Mouse (Mus musculus) cerebellum, adult (tissue): Measurements from ENCODE around the gene Ascc2.
"Not testable (repeated sequence)": the region's sequence is repeated elsewhere in the genome, so short reads cannot be mapped to it uniquely, and the experiment has no call there.

Source experiments
- ATAC-seq: cut with Nextera tagmentation; 2 replicates; pipeline ENCODE4 v1.9.2; 2017; ENCODE audit warnings: mild to moderate bottlenecking, moderate library complexity, mixed read lengths; ENCODE audit not compliant: insufficient number of reproducible peaks, low FRiP score, low TSS enrichment

Gene Ascc2

DNA sequence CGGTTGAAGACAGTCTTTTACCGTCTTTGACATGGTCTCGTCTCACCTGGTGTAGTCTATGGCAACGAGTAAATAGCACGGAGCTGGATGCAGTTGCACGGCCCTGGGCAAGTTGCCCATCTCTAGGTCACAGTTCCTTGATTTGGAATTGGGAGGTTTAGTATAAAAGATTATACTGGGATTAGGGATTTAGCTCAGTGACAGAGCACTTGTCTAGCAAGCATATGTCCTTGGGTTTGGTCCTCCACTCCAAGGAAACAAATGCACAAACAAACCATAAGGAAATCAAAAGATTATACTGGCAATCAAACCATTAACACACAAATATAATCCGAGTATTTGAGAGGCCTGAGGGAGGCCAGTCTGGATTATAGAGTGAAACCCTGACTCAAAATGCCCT, 9.9 kb upstream of the Ascc2 start:
- no peak for ATAC-seq

DNA sequence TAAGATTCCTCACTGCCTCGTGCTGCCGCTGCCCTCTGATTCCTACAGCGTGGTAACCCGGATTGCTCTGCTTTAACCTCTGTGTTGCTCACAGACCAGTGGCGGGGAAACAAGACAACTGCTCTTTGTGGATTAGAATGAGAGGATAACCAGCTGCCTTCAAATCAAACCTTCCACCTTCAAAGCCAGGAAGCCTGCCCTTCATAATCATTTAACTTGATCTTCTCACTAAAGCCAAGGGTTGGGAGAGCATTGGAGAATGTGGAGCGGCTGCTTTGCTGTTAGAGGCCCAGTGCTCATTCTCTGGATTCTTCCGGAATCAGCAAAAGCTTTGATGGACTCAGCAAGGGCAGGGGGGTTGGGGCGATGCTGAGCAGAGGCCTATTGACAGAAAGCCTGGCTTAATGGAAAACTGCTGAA, 7.7 kb upstream of the Ascc2 start:
- ATAC-seq: no peak

DNA sequence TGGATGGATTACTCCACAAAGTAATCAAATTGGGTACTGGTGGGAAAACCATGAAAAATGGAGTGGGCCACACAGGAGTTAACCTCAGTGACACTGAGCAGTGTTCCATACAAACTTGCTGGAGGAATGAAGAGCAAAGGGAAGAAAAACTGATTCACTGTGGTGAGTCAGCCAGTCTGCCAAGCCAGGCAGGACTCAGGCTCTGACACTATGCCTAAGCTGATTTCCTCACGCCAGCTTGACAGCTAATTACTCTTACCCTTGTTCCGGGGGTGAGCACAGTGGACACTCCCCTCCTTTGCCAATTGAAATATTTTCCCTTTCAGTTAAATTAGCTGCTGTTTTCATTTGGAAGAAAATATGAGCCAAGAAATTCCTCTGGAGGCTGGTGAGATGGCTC, 4.1 kb upstream of the Ascc2 start:
- no peak for ATAC-seq

DNA sequence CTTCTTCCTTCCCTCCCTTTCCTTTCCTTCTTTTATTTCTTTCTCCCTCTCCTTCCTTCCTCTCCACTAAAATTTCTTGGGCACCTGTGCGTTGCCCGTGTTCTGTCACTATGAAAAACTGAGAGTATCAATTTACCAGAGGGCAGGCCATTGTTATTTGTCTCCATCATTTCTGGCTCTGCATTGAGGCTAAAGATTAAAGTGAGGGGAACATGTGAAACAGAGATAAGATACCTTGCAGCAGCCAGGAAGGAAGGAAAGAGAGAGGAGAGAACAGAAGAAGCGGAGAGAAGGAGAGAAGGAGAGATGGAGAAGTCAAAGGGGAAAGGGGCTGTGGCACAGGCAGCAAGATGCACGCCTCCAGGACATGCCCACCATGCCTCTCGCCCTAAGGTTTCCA, 3.2 kb upstream of the Ascc2 start:
- no peak for ATAC-seq

DNA sequence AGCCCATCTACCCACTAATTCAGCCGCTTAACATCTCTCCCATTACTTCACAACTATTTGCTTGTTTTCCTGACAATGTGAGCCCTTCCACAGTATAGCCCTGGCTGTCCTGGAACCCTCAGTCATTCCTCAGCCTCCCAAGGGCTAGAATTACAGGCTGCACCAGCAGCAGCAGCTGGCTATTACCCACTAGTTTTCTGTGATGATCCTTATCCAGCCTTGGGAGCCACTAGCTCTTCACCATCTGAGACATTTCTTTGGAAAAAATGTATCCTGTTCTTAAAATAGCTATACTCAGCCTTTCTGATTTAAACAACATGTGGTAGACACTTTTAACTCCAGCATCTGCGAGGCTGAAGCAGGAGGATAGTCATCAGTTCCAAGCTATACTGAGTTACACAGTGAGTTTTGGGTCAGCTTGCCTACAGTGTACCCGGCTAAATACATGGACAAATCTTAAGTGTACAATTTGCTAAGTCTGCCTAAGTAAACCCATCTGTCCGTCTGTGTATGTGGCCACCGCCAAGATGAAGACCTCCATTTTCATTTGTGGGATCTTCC, 685 bp upstream of the Ascc2 start:
- ATAC-seq: no peak

DNA sequence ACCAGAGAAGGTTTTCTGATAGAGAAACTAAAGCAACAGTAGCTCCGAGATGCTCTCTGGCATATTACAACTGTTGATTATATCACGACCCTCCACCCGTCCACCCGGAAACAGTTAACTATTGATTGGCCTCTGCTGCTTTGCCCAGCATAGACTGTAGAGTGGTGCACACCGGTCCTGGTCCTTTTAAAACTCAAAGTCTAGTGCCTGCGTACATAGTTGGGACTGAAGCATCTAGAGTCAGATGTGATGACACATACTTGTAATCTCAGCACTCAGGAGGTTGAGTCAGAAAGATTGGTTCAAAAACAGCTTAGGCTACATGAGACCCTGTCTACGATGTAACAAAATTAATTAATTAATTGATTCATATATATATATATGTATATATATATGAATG, 714 bp downstream of the Ascc2 start:
- no peak for ATAC-seq

DNA sequence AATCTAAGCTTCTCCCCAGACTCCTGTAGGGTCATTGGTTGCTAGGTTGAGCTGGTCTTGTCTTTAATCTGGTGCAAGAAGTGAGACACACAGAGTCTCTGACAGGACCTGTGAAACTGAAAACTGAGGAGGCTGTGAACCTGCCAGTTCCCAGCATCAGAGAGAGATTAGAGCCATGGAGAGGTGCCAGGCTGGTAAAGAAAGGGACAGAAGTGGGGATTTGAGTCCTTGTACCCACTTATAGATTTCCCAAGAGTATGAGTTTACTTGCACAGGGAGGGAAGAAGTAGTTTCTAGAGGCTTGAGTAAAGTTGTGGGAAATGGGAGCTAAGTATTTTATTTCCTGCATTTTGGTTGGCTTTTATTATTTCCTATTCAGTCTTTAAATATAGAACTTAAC, 3.6 kb downstream of the Ascc2 start:
- ATAC-seq: no peak

DNA sequence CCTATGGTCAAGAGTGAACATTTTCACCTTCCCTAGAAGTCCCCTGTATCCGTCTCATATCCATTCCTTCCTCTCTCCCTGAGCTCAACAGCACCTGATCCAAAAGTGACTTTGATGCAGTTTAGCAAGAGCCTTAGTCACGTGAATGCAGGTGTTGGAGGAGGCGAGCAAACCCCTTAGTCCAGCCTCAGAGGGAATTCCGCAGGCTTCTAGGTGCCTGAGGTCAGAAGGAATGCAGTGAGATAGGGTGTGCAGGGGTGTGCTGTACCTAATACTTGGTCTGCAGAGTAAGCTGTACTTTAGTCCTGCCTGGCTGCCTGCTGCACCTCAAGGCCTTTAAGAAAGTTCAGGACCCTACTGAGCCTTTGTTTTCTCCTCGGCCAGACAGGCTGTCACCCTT, 6.2 kb downstream of the Ascc2 start:
- no peak for ATAC-seq

DNA sequence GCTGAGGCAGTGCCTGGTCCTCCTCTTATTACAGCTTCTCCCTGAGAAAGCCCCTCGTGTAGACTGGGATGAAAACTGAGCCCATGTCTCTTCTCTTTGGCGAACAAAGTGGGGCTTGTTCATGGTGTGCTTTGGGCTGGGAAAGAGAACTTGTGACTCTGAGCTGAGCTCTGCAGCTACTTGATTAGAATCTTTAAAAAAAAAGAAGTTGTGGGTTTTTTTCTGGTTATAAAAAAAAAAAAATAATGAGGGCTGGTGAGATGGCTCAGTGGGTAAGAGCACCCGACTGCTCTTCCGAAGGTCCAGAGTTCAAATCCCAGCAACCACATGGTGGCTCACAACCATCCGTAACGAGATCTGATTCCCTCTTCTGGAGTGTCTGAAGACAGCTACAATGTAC, 7.6 kb downstream of the Ascc2 start:
- ATAC-seq: not testable (repeated sequence)

DNA sequence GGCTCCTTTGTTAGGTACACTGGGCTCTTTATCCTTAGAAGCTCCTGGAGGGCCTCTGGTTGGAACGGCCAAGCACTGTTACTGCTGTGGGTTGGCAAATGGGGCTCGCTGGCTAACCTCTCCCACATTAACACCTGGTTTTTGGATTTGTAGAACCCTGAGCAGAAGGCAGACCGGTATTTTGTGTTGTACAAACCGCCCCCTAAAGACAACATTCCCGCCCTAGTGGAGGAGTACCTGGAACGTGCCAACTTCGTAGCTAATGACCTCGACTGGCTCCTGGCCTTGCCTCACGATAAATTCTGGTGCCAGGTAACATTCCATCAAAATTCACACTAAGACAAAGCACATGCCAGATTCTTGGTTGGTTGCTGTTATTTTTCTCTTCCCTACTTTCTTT, 8.9 kb downstream of the Ascc2 start:
- no peak for ATAC-seq

DNA sequence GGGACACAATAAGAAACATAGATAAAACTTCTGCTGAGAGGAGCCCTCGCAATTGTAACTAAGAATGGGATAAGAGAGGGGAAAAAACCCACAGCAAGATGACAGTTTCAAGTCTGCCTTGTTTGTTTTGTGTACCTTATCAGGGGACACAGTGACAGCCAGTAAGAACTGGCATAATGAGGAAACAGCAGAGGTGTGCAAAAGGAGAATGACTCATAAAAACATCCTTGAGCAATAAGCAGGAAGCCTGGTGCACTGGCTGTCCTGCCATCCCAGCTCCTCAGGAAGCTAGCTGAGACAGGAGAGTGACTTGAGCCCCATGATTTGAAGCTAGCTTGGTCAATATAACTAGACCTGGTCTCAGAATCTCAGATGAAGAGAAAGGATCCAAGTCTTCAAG, 22.3 kb downstream of the Ascc2 start:
- ATAC-seq: no peak

DNA sequence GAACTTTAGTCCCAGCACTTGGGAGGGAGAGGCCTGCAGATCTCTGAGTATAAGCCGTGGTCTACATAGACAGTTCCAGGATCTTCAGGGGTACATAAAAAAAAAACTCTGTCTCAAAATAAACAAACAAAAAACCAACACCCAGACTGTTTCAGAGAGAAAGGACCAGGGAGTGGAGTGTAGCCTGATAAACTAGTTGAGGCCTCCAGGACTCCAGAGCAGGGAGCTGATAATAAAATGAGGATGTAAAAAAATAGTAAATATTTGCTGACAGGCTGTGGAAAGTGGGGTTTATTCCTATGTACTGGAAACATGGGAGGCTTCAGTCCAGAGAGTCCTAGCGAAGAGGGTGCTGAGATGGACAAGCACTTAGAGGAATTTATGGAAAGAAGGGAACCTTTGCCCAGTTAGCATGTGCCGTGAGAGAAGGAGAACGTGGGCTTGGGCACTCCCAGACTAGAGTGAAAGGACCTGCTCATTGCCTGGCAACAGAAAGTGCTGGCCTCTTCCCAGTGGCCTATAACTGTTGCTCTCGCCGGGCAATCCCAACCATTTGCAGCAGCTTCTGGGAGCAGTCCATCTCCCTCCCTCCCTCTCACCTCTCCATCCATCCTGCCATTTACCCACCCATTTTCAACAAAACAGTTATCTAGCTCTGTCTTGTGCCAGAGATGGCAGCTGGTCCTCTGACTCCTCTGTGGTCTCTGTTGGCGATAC, 22.9 kb downstream of the Ascc2 start:
- ATAC-seq: no peak

DNA sequence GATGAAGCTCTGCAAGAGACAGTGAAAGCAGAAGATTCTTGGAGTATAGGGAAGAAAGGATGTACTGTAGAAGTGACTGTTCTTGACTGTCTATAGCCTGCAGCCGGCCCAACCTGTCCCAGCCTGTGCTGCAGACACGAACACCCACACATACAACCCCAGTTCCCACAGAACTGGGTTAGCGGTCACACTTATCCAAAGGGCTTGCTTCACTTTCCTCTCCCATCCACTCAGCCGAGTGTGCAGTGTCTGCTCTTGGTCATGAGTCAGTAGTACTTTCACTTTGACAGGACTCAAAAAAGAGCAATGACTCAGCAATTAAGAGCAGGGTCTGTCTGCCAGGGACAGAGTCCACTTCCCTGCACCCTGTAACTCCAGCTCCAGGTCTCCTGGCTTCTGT, 23.8 kb downstream of the Ascc2 start:
- no peak for ATAC-seq

DNA sequence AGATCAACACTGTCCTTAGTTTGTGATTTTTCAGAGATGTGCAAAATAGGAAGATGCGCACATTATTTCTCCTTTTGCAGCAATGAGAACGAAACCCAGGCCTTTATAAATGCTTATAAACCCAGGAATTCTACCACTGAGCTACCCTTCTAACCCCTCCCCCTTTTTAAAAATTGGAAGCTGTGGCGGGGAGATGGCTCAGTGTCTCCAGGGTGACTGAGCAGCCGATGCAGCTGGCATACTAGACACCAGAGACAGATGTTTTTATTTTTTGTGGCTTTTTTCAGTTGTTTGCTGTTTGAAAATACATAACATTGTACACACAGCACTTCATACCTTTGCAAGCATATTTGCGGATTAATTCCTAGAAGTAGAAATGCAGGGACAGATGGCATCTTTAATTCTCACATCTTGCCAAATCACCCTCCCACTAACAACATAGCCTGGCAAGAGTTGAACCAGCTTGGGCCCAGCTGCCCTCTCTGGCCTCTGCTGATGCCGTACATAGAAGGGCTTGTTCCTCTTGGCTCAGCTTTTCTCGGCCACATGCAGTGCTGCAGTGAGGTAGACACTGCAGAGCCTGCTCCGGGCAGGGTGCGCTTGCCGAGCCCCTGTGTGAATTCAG, 24.4 kb downstream of the Ascc2 start:
- ATAC-seq: peak; percentile 66; the same call in 1 of the 2 replicates

DNA sequence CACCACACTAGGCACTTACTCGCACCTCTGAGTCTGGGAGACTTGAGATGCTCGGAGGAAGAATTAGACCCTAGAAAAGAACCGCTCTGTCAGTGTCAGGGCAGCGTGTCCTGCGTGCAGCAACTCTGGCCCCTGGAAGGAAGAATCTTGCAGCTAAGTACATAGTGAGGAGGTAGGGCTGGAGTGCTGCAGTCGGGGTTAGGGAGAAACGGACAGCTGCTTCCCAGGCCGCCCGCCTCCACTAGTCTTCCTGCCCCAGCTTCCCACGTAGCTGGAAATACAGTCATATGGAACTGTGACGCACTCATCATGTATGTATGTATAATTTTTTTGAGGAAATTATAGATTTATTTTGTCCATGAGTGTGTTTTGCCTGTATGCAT, 24.9 kb downstream of the Ascc2 start:
- no peak for ATAC-seq

DNA sequence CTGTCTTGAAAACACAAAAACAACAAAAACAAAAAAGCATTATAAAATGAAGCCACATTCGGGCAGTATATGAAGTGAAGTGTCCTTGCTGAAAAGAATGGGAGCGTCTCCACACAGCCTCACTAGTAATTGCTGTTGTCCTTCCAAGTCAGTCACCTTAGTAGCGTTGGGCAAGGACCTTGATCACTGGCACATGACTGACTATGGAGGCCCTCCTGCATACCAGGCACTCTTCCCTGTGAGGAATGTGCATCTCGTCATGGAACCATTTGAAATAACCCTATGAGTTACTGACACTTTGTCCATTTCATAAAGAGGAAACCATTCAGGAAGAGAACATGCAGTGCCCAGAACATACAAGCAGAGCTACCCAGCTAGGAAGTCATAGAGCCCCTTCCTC, 34.2 kb downstream of the Ascc2 start:
- no peak for ATAC-seq

DNA sequence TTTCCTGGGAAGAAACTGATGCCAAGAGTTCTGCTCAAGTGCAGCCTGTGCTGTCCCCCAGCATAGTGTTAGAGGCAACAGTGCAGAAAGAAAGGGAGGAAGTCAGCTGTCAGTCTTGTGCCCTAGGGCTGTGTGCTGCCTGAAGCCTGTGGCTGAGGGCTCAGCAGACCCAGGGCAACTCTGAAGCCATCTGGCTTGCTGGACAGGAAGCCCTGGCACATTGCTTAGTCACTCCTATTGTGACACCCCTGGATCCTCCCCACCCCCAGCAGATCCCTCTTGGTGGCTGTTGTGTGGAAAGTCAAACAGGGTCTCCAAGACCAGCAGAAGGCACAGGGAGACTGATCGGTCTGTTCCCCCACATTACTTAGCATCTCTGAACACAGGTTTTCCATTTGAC, 37.0 kb downstream of the Ascc2 start:
- ATAC-seq: no peak

DNA sequence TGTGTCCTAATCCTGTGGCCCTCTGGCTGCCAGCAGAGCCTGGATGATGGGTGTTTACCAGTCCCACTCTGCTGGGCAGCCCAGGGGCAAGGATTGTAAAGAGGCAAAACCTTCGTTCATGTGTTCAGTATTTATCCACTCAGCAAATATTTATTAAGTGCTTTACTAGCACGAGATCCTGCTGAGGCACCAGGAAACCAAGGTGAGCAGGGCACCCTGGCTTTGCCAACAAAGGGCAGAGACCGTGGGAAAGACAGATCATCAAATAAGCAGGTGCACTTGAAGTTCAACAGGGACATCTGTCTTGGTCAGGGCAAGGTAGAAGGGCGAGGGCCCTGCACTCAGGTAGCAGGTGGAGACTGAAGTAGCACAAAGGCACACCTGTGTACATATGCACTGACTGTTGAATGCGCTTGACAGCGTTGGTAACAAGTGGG, 37.6 kb downstream of the Ascc2 start:
- no peak for ATAC-seq

DNA sequence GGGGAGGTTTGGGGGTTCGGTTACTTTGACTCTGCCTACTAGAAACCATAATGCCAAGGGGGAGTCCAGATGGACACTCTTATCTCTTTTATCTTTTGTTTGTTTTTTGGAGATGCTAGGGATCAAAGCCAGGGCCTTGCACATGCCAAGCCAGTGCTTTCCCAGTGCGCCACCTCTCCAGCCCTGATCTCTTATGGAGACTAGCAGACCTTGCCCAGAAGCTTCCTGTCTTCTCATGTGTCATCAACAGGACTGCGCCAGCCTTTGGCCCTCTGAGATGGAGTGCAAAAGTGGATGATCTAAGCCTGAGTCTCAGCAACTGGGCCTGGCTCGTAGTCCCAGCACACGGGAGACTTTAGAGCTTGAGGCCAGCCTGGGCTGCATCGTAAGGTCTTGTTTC, 38.1 kb downstream of the Ascc2 start:
- ATAC-seq: no peak

DNA sequence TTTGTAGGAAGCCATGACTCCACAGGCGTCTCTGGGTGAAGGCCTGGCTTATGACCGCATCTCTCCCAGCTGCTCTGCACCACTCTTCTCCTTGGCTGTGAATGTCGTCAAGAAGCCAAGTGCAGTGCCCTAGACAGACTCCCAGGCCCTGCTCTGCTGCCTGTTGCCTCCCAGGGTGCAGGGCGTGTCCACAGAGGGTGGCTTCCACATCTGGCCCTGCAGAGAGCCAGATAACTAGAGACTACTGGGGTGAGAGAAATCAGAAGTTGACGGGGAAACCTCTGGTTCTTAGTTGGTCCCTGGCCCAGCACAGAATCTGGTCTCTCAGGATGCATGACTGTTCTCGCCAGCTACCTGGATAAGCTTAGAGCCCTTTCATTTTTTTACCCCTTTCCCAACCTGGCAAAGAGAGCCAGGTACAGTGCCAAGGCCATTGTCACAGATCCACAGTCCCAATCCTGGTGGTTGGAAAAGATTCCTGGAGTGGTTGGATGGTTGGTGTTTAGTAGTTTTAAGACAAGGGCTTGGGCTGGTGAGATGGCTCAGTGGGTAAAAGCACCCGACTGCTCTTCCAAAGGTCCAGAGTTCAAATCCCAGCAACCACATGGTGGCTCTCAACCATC, 39.8 kb downstream of the Ascc2 start:
- ATAC-seq: no peak

DNA sequence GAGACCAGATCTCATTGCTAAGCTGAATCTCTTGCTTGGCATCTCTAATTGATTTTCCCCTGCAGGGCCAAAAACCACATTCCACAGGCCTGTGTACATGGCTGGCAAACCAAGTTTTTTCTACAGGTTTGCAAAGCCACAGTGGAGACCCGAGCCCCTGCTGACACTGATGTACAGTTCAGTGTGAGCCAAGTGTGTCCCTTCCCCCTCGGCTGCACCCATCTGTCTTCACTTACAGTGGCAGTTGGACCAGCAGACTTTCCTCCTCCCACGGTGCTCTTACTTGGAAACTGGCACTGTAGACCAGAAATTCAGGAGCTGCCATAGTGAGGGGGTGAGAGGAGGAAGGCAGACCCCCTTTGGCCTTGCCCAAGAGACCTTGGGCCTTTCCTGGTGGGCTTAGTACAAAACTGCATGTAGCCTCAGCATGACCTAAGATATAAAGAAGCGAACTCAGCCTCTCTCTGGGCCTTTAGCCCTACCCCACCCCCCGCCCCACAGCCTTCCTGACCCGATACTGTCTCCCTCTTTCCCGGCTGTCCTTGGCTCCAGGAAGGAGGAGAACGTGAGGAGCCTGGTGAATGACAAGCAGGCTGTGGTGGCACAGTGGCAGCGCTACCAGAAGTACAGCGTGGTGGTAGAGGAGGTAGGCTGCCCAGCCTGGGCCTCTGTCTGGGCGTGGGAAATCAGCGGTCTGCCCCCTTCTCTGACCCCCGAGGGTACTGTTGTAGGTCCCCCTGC, 41.3 kb downstream of the Ascc2 start:
- no peak for ATAC-seq
